Mouse (Mus musculus): ENCODE results near the gene Ttc28.

The Ttc28 gene

DNA sequence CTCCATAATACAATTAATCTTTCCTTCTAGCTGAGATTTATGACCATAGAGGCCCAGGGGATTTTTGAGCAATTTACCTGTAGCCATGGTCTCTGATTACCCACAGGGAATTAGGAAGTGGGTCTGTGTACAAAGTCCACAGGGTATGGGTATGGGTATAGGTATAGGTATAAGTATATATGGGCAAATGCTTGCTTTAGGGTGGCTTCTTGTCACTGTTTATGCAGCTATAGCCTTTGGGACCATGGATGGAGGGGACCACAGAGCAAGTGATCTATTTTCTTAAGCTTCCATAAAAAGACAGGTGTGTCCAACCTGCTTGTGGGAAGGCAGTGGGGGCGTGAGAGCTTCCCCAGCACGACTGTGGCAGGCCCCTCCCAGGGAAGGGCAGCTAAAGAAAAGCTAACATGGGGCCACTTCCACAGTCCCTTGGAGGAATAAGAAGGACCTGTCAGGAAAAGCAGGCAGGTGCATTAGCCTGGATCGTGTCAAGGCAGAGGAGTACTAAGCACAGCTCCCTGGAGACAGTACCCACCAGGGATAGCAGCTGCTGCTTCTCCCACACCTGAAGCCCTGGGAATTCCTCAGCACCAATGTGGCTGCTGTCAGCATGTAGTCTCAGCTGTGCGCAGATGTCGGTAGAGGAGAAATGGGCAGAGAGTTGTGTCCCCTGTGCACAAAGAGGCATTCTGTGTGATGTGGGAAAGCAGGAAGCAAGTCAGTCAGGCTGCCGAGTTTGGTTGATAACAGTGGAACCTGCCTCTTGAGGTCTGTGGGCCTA is 338.7 kb downstream of the Ttc28 start:
- DNase-seq = no peak

DNA sequence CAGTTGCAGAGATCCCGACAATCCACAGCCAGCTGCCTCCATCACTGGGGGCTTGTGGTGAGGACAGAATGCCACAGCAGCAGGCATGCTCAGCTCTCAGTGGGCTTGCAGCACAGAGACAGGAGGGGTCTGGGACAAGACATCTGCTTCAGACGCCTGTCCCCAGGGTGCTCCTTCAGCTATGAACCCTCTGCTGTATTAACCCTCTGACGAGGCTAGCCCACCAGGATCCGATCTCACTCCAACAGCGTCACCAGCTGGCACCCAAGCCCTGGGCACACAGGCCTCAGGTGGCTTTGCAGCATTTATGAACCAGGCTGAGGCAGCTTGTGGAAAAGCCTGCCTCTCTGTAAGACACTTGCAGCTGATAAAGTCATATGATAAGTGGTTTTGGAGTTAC is 339.4 kb downstream of the Ttc28 start:
- no peak for DNase-seq

DNA sequence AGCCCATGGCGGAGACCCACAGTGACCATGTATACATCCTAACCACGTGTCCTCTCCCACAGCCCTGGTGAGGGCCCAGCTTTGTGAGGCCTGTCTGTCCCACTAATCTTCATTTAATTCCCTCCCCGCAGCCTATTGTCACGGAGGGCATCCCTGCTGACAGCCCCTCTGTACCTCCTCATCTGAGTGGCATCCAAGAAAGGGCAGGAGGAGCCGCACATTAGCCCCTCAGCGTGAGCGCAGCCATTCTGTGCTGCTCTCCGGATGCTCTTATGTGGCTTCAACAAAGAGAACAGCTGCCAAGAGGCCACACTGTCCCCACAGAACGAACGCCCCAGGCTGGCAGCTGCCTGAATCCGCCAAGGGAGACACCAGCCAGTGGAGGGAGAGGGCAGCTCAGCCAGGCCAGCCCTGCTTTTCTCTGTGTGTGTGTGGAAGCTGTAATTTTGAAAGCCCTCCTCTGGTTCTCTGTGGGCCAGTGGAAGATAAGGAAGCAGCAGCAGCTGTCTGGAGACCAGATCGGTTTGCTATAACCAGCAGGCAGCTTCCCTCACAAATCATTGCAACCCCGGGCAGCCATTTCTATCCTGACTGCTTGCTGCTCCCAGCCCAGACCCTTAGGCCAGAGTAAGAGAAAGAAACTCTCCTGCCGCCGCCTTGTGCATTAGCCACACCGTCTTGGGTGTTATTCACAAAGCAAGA is 341.2 kb downstream of the Ttc28 start:
- DNase-seq = peak; percentile 70

DNA sequence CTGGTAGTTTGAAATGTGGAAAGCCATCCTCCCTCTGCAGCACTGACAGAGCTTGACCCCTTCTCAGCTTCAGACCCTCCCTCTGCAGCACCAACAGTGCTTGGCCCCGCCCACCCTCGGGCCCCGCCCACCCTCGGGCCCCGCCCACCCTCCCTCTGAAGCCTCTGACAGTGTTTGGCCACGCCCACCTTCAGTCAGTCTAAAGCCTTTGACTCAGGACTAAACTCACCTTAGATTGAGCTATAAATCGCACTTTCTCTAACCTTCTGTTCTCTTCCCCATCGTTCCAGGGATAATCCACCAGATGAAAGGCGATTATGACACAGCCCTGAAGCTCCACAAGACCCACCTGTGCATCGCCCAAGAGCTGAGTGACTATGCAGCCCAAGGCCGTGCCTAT is 343.2 kb downstream of the Ttc28 start:
- DNase-seq = no peak

DNA sequence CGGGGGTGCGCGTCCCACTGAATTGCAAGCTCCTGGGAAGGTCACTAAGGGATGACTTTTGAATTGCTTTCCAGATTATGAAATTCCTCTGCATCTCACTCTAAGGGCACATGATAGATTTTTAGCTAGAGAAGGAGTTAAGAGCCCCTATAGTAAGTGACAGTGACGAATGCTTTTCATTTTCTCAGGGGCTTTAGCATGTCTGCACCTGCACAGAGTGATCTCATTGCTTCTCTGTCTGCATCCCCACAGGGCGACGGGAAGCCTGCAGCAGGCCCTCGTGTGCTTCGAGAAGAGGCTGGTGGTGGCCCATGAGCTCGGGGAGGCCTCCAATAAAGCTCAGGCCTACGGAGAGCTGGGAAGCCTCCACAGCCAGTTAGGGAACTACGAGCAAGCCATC is 345.7 kb downstream of the Ttc28 start:
- no peak for DNase-seq

DNA sequence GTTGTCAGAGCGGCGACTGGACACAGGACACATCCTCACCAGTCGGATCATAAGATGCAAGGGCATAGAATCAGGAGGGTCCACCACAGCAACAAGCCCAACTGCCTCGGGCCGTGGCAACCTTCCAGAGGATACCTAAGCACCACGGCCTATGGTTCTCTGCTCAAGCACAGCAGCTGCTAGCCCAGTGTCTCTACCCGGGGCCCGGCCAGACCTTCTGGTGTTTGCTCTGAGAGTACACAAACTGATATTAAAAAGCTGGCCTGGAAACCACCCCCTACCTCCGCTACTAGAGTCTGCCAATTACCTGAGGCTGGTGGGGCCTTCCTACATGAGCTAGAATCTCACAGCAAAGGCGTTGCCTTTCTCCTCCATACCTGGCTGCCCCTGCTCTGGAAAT is 346.9 kb downstream of the Ttc28 start:
- no peak for DNase-seq

DNA sequence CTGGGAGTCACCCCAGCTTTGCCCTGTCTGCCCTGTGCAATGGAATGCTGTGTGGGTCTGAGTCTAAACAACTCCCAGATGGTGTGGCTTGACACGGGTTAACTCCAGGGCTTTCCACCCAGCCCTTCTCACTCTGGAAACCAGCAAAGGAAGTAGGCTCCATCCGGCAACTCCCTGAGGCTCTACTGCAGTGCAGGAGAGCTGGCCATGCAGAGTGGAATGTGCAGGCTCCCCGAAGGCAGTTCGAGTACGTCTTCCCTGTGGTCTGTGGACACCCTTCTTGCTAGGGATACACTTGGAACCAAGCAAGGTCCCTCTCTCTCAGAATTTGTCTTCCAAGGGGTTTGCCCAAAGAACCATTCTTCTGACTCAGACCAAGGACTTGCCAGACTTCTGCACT is 348.2 kb downstream of the Ttc28 start:
- no peak for DNase-seq

DNA sequence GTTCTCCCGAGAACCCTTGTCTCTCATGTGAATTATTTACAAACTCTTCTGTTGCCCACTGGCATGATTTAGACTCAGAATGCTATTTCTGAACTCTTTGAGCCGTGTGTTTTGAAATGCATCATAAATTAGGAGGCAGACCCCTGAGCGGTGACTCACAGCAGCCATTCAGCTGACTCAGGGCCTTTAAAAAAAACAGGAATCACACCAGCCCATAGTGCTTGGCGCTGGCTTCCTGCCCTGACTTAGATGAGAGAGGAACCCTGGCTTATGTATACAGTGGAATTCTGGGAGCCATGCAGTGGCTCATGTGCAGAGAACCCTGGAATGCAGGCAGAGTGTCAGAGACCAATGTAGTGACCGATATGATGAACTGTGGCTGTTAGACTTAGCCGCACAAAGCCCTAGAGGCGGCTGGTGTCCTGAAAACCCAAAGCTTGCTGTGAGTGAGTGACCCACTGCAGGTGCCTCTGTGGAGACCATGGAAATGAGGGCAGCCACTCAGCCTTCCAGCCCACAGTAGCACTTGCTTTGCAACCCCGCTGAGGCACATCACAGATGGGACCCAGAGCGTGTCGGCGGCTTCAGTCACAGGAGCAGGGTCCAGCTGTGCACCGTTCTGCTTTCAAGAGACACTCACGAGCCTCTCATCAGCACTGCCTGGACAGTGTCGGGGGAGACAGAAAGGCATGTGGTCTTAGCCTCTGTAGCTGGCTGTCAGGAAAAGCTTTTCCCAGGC is 348.9 kb downstream of the Ttc28 start:
- DNase-seq = no peak

DNA sequence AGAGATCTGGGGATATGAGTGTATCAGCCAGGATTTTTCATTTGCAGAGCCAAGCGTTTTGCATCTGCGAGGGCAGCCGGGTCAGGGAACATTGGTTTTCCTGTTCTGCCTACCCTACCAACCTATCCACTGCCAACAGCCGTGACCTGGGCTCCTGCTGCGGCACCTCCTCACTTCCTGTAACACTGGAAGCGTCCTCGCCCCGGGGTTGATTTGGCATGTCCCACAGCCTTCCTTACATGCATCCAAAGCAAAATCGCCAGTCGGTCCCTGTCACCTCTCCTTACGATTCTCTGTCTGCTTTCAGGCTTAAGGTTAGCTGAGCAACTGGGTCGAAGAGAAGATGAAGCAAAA is 349.4 kb downstream of the Ttc28 start:
- DNase-seq = no peak

DNA sequence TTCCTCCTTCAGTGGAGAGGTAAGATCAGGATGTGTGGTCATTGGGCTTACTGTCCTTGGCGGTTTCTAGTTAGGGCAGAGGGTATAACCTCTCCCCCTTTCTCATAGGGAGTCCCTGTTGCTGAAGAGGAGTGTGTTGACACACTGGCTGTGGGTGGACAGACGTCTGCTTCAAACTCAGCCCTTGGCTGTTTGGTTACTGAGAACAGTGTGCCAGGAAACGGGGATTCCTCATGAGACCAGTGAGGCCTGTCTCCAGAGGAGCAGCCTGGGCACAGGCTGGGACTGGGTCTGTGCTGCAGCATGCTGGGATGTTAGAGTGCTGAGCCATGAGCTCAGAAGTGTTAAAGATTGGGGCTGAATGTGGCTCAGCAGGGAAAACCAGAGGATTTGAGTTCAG is 350.1 kb downstream of the Ttc28 start:
- DNase-seq = no peak

DNA sequence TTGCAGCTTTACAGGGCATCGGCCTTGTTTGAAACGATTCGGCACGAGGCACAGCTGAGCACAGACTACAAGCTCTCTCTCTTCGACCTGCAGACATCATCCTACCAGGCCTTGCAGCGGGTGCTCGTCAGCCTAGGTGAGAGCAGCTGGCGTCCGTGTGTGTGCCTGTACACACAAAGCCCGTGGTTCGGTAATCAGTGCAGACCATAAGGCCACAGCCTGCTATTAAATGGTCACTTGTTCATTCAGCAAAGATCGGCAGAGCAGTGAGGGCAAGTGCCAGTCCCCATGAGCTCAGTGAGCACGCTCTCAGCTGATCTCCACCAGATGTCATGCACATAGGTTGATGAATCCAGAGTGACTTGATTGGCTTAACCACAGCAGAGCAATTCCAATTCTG is 351.4 kb downstream of the Ttc28 start:
- DNase-seq = no peak

DNA sequence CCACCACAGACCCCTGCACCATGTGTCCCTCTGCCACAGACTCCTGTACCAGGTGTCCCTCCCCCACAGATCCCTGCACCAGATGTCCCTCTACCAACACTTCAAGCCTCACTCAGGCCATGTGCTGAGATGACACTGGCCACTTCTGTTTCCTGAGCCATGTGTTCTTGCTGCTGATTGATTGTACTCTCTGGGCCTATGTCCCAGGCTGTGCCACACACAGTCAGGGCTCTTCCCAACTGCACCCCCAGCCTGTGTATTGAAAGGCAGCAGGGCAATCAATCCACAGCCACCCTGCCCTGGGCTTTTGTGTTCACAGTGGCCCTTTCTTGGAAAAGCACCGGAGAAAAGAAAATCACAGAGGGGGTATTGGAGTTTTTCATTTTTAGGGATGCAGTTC is 352.2 kb downstream of the Ttc28 start:
- no peak for DNase-seq

DNA sequence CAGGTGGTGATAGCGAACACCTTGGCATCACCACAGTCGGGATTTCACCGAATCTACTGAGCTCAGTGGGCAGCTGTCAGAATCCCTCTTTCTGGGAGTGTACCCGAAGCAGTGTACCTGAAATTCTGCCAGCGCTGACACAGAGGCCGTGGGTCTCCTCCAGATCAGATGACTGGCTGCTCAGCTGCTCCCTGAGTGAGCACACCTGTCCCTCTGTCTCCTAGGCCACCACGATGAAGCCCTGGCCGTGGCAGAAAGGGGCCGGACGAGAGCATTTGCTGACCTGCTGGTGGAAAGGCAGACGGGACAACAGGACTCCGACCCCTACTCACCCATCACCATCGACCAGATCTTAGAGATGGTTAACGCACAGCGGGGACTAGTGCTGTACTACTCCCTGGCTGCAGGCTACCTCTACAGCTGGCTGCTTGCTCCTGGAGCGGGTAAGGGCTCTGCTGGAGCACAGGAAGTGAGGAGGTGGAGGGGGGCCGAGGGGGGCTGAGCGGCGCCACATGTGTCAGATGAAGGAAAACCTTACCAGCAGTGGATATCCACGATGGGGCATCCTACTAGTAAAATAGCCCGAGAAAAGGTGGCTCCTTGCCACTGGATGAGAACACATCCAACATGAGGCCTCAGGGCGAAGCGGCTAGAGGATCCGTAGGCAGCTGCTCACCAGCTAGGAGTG is 353.6 kb downstream of the Ttc28 start:
- peak; percentile 43 for DNase-seq

DNA sequence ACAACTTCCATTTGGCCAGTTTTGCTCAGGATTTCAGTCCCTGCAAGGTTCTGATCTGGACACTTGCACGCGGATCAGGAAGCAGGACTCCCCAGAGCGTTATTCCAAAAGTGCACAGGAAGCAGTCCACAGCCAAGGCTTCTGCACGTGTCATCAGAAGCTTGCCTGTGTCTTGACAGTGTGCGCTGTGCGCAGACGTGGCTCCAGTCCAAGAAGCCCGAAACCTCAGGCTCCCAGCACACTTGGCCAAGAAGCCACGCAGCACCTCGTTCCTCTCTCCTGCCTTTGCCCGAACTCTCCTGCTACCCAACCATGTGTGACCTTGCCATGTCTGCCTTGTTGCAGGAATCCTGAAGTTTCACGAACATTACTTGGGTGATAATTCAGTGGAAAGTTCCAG is 355.5 kb downstream of the Ttc28 start:
- no peak for DNase-seq

DNA sequence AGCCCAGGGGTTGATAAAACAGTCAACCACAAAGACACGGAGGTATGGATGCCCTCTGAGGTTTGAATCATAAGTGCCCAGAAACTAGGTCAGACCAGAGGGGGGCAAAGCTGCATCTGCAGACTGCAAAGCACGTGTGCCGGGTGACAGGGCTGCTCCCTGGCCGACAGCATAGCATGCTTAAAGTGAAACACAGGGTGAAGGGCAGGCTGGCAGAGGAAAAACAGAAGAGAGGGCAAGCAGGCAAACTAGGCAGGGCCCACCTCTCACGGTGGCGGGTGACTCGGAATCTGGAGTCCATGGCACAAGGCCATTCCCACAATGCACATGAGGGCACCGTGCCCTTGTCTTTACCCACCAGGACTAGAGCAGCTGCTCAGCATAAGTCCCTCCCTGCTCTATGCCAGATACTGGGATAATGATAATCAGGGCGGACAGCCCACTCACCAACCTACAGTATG is 357.6 kb downstream of the Ttc28 start:
- peak; percentile 55 for DNase-seq

DNA sequence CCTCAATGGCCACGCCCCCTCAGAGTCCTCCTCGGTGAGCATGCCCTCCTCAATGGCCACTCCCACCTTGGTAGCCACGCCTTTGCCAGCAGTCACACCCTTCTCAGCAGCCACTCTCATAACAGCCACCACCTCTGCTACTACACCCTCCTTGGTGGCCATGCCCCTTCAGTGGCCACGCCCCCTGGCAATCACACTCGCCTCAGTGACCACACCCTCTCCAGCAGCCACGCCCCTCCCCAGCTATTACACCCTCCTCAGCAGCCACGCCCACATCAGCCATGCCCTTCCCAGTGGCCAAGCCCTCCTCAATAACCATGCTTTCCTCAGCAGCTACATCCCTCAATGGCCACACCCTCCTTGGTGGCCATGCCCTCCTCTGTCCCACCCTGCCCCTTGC is 359.6 kb downstream of the Ttc28 start:
- DNase-seq = no peak

DNA sequence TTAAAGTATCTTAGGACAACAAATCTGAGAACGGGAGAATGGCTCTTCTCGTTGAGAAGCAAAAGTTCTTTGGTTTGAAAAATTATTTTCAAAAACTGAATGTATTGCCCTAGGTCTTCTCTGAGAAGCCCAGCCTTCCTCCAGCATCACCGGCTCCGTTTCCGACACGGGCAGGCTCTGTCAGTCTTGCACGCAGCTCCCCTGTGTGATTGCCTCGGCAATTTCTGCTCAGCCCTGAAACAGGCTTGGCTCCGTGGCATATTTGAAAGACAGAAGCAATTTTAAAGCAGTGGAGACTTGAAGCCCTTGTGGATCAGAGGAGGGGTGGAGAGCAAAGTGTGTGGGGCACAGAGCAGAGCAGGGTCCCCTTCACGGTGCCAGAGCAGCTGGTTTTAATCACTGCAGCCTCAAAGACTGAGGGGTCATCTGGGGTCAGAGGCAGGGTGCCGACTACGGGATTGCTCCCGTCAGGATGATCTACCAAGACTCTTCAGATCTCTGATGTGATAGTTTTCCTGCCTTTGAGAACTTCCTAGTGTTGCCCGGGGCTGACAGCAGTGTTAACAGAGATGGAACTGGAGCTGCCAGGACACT is 363.9 kb downstream of the Ttc28 start:
- DNase-seq = no peak

DNA sequence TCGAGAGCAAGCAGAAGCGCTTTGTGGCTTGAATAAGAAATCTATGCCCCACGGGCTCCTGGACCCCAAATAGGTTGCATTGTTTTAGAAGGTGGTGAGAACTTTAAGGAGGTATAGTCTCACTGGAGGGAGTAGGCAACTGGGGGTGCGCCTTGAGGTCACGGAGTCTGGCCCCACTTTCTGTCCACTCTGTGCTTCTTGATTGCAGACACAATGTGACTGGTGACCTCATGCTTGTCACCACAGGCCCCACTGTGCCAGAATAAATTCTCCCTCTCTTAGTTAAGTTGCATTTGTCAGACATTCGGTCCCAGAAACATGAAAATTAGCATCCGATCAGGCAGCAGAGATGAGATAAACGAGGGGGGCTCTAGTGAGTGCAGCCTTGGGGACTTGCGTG is 364.5 kb downstream of the Ttc28 start:
- DNase-seq = no peak

DNA sequence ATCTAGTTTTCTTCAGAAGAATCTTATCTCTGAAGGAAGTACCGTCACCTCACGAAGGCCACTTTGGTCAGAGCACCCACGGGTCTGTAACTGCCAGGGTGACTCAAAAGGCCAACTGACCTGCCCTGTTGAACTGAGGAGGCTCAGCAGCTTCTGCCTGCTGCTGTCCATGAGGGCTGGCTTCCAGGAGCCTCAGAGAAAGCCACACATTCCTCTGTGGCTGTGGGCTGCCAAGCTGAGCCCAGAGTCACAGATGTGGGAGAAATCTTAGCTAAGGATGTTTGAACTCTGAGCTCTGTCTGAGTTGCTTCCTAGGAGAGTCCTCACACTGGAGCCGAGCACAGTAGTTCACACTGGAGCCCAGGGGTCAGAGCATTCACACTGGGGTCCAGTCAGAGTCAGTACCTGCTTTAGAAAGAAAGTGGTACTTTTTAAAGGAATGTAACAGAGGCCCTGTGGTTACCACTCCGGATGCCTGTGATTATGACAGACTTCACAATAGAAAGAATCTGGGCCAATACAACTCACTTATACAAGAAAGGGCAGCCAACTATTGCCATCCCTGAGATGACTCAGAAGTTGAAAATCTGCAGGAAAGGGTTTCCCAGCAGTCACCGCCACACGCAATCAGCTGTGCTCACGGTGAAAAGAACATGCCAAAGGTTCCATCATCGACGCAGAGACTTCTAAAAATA is 368.1 kb downstream of the Ttc28 start:
- no peak for DNase-seq

DNA sequence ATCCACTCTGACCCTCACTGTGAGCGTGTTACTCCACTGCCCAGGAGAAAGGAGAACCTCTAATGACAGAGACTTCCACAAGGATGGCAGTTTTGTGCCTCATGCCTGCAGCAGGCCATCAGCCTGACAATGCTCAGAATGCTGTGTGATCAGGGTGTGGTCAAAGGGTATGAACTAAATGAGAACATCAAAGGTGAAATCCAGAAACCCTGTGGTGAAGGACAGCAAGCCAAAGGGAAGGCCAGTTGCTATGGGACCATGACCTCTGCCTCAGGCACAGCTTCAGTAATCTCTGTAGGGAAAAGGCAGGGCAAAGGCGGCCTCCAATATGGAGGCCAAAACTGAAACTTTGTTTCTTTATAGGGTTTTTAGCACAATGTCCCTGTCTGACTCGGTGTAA is 372.5 kb downstream of the Ttc28 start:
- DNase-seq = no peak

DNA sequence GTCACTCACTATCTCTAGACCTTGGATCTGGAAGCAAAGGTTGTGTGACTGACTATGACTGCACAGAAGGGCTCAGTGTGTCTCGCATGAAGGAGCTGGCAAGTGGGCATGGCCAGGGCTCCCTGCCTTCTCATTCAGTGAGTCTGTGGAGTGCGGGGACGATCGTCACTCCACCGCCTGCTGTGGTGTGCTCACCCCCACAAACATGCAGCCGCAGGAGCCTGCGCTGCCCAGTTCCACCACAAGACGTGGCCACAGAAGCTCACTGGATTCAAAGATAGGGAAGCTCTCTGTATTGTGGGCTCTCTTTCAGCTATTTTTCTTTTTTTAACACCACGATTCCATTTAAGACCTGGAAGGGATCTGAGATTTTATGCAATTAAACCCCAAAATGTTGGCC is 374.8 kb downstream of the Ttc28 start:
- no peak for DNase-seq

DNA sequence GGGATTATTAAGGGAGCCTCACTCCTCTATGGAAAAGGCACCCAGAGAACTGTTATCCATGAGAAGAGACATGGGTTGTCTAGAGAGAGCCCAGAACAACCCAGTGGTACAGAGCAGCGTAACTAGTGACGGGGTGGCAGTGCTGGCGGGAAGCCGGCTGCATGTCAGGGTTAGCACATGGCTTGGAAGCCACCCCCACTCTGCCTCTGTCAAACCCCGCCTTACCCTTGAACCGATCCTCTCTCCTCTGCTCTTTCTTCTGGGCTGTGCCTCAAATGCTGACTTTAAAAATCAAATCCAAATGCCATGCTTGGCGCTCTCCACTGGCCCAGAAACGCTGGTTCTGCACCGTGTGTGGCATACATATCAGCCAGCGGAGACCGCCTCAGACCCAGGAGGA is 375.2 kb downstream of the Ttc28 start:
- DNase-seq = no peak

Measured in thymus, postnatal 14 days (tissue).